Mouse (Mus musculus): ENCODE measurements at regions not wholly inside any gene's neighbourhood (a gene's known extent, or its start where the extent isn't known, plus 50 kb on each side); places are given as distances from the start of the nearest gene placed in this dataset.

GRCm38 (mm10) chr10:92073873-92074390, 648.3 kb downstream of the Nedd1 start:
- no peak for TF ChIP-seq MAX (IDR thresholded peaks at IDR 0.05)
- no peak for TF ChIP-seq MYOD1 (IDR thresholded peaks at IDR 0.05; ENCODE audit: control insufficient read depth, insufficient read length, low read depth)
- TF ChIP-seq CTCF (IDR thresholded peaks at IDR 0.05; ENCODE audit: control insufficient read depth, insufficient read depth, insufficient read length), result no peak
- TF ChIP-seq CEBPB (IDR thresholded peaks at IDR 0.05; ENCODE audit: low read depth), result no peak
